Mouse (Mus musculus): ENCODE measurements at regions not wholly inside any gene's neighbourhood (a gene's known extent, or its start where the extent isn't known, plus 50 kb on each side); places are given as distances from the start of the nearest gene placed in this dataset.

- DNase-seq = no peak
Observed at GRCm38 (mm10) chr11:64924989-64925388, 53.8 kb upstream of the Elac2 start.

GRCm38 (mm10) chr11:64925970-64926369 is 52.9 kb upstream of the Elac2 start:
- DNase-seq = no peak

Measured in right cerebral cortex, adult 18-20 months (tissue).